Mouse (Mus musculus): ENCODE results near the gene E2f7. TPM values are rescaled to one million over a fixed set of nuclear protein-coding genes. Genes with fewer than 3 reads are reported as not detected.
"Not testable (repeated sequence)": the region's sequence is repeated elsewhere in the genome, so short reads cannot be mapped to it uniquely, and the experiment has no call there.

Gene E2f7
- polyA plus RNA-seq, 1 experiment from 2014 or later = 12.0 TPM

DNA sequence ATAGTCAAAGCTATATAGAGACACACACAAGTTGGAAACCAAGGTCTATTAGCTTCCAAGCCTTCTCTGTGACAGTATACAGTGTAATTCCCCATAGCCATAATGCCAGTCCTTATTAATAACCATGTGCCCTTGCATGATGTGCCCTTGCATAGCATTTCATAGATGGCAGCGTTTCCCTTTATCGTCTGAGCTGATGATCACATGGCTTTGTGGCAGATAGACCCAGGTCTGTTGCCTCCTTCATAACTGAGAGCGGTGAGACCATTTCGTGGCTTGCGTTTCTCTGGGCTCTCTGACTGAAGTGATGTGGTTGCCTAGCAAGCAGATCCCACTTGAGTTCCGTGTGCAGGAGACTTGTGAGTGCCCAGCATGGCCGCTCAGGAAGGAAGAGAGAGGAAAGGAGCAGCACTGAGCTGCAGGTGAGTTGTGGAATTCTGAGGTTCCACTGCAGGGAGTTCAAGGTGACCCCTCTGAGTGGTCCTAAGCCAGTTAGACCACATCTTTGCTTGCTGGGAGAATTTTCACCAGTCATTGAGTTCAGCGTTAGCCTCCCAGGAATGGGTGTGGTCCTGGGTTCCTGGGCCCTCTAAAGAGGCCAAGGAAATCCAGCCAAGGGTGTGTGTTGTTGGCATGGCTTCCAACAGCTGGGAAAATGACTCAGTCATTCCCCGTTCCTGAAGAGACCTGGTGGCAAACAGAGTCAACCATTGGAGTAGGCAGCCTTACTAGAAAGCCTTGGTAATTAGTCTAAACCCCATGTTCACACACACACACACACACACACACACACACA is 4.5 kb downstream of the E2f7 start:
- WGBS (ENCODE audit: insufficient replicate concordance) = 85% methylated on average over 9 of the region's 9 CpGs
- Histone ChIP-seq H3K4me3 (no peak overlapping the region), H3K4me1 (peaks cover 17% of the 10 kb centered on the region), H3K36me3 (peaks cover 78% of the 10 kb centered on the region), H3K4me2 (no peak overlapping the region), H3K9me3 (replicated peaks) (no peaks in the 10 kb centered on the region), H3K27me3 (replicated peaks) (no peaks in the 10 kb centered on the region), H3K27ac (no peak overlapping the region), H3K9ac (no peak overlapping the region)
- ATAC-seq = no peak

DNA sequence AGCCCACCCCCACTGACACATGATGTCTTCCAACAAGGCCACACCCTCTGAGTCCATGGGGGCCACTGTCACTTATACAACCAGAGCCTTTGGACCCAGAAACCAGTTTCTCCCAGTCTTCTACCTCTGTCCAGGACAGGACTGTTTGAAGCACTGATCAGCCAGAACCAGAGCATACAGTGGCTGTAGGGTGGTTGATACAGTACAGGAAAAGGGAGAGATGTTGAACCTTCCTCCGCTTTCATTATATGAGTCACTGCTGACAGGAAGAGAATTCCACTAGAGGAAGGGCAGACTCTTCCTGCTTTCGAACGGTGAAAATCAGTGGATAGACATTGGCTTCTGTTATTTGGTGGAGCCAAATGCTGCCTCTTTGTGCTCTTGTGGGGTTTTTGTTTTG is 7.6 kb downstream of the E2f7 start:
- H3K9me3 ChIP-seq (replicated peaks) = 0 out of 2 replicates have a peak, but pooled peaks cover 5% of the 10 kb centered on the region
- H3K27ac ChIP-seq = no peak overlapping the region
- H3K36me3 ChIP-seq = peaks cover 99% of the 10 kb centered on the region
- no peaks in the 10 kb centered on the region for H3K4me1 ChIP-seq
- no peak for ATAC-seq
- no peak overlapping the region for H3K9ac ChIP-seq
- 80% methylated on average over 3 of the region's 3 CpGs for WGBS (ENCODE audit: insufficient replicate concordance)
- no peak overlapping the region for H3K4me2 ChIP-seq
- no peaks in the 10 kb centered on the region for H3K27me3 ChIP-seq (replicated peaks)
- no peak overlapping the region for H3K4me3 ChIP-seq

DNA sequence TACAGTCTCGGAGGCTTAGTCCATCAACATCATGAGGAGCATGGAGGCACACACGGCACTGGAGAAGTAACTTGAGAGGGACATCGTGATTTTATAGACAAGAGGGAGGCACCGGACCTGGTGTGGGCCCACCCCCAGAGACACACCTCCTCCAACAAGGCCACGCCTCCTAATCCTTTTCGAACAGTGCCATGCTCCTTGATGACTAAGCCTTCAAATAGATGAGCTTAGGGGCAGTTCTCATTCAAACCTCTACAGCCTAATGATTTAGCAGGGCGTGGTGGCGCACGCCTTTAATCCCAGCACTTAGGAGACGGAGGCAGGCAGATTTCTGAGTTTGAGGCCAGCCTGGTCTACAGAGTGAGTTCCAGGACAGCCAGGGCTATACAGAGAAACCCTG is 10.3 kb downstream of the E2f7 start:
- H3K4me1 ChIP-seq = no peaks in the 10 kb centered on the region
- no peak for ATAC-seq
- H3K4me2 ChIP-seq = no peak overlapping the region
- H3K36me3 ChIP-seq = peaks cover 94% of the 10 kb centered on the region
- H3K9ac ChIP-seq = no peak overlapping the region
- H3K9me3 ChIP-seq (replicated peaks) = 0 out of 2 replicates have a peak, but pooled peaks cover 5% of the 10 kb centered on the region
- no peaks in the 10 kb centered on the region for H3K27me3 ChIP-seq (replicated peaks)
- no peak overlapping the region for H3K27ac ChIP-seq
- WGBS (ENCODE audit: insufficient replicate concordance) = 91% methylated on average over 10 of the region's 10 CpGs
- H3K4me3 ChIP-seq = no peak overlapping the region

DNA sequence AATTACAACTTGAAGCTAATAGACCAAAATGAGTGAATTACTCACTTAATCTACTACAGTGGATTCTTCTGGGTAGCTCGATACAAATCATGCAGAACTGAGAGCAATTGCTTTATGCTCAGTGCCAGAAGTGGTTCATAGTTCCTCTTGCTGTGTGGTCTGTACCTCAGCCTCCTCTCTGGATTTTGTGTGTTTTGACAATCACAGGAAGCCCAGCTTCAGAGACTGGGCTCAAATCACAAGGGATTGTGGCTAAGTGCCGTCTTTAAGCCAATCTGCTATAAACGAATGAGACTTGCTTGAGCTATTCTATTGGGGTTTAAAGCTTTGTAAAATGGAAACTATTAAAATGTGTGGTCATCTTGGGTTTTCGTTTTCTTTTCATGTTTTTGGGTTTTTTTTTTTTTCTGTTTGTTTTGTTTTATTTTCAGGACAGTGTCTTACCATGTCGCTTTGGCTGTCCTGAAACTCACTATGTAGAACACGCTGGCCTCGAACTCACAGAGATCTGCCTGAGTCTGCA is 11.1 kb downstream of the E2f7 start:
- Histone ChIP-seq H3K27ac (no peak overlapping the region), H3K4me2 (no peak overlapping the region), H3K27me3 (replicated peaks) (no peaks in the 10 kb centered on the region), H3K9me3 (replicated peaks) (0 out of 2 replicates have a peak, but pooled peaks cover 5% of the 10 kb centered on the region), H3K36me3 (peaks cover 94% of the 10 kb centered on the region), H3K4me3 (no peak overlapping the region), H3K4me1 (no peaks in the 10 kb centered on the region), H3K9ac (no peak overlapping the region)
- ATAC-seq = no peak
- 90% methylated on average over 7 of the region's 7 CpGs for WGBS (ENCODE audit: insufficient replicate concordance)

DNA sequence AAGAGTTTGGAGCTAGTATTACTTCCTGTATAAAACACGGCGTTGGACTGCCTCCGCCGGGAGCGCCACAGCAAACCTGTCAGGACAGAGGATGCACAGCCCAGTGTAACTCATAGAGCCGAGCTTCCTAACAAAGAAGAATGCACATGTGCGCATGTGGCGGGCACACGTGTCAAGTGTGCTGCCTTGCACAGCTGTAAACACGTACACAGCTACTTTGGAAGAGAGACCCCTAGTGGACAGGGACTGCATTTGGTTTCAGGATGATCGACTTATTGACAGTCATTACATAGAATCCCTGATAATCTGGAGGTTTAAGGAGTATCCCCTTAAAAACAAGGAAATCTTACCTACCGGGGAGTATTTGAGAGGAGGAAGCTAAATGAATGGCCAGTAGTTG is 15.3 kb downstream of the E2f7 start:
- H3K9me3 ChIP-seq (replicated peaks); H3K27me3 ChIP-seq (replicated peaks); H3K4me2 ChIP-seq; H3K4me1 ChIP-seq; H3K4me3 ChIP-seq; H3K9ac ChIP-seq; ATAC-seq; H3K27ac ChIP-seq: not testable (repeated sequence)
- 74% methylated on average over 7 of the region's 12 CpGs for WGBS (ENCODE audit: insufficient replicate concordance)
- H3K36me3 ChIP-seq = peaks cover 94% of the 10 kb centered on the region

DNA sequence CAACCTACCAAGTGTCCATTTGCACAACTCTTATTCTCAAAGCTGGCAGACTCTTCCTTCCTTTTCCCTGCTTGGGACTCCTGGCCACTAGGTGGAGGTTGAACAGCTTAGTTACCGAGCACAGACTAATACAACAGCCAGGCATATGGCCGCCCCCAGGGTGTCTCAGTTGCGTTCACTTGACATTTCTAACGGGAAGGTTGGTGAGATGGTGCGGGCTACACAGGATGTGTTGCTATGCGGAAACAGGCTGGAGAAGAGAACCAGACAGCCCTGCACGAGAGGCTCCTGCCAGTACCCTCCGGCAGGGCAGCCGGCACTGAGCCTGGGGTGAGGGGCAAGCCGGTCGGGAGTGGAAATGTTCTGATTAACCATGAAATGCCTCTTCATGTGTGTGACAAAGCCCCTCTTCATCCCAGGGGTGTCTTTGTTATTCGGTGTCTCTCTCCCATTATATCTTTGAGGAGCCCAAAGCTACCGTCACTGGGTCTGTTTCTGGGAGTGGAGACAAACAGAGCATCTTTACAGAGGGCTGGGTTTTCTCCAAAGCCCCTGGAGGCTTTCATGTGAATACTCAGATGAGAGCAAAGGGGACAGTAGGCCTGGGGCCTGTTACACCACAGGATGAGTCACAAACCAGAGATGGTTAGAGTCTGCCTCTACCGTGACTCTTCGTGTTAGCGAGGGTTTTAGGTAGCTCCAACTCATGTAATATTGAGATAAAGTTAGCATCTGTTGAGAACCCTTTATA is 17.1 kb downstream of the E2f7 start:
- no peaks in the 10 kb centered on the region for H3K4me1 ChIP-seq
- WGBS (ENCODE audit: insufficient replicate concordance) = 89% methylated on average over 16 of the region's 16 CpGs
- H3K27me3 ChIP-seq (replicated peaks) = no peaks in the 10 kb centered on the region
- peaks cover 94% of the 10 kb centered on the region for H3K36me3 ChIP-seq
- no peak overlapping the region for H3K4me2 ChIP-seq
- H3K9ac ChIP-seq = no peak overlapping the region
- no peaks in the 10 kb centered on the region for H3K9me3 ChIP-seq (replicated peaks)
- H3K27ac ChIP-seq = no peak overlapping the region
- no peak overlapping the region for H3K4me3 ChIP-seq
- no peak for ATAC-seq

DNA sequence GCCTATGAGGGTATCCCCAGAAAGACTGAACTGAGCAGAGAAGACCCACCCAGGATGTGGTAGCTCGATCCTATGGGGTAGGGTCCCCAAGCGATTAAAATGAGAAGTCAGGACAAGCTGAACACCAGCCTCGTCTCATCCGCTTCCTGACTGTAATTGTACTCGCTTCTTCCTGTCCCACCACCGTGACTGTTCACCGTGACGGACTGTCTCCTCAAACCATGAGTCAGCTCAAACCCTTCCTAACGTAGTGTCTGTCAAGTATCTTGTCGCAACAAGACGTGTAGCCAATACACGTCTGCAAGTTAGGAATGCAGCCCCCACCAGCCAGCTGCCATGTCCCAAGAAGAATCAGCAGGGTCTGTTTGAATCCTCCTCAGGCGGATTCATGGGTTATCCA is 18.2 kb downstream of the E2f7 start:
- no peak overlapping the region for H3K4me2 ChIP-seq
- peaks cover 98% of the 10 kb centered on the region for H3K36me3 ChIP-seq
- no peaks in the 10 kb centered on the region for H3K4me1 ChIP-seq
- H3K4me3 ChIP-seq = no peak overlapping the region
- 87% methylated on average over 13 of the region's 13 CpGs for WGBS (ENCODE audit: insufficient replicate concordance)
- H3K9ac ChIP-seq = no peak overlapping the region
- H3K9me3 ChIP-seq (replicated peaks) = no peaks in the 10 kb centered on the region
- no peak for ATAC-seq
- H3K27me3 ChIP-seq (replicated peaks) = no peaks in the 10 kb centered on the region
- H3K27ac ChIP-seq = no peak overlapping the region

DNA sequence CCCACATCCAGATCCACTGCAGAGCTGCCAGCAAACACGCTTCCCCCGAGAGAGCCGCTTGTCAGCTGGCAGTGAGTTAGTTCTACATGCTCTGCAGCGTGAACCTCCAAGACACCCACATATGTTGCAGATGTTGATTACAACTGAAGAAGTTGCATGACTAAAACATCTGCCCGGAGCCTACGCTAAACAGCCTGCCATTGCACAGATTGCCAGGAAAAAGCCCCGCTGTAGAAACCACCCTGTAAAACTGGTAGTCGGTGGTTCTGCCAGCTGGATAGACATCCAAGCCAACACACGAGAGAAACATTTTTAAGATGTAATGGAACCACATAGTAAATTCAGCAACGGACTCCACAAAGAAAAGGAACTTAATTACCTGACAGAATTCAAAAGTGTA is 24.3 kb downstream of the E2f7 start:
- Histone ChIP-seq H3K4me2 (no peak overlapping the region), H3K27ac (no peak overlapping the region), H3K4me1 (no peaks in the 10 kb centered on the region), H3K27me3 (replicated peaks) (no peaks in the 10 kb centered on the region), H3K9me3 (replicated peaks) (no peaks in the 10 kb centered on the region), H3K9ac (no peak overlapping the region), H3K36me3 (peaks cover 97% of the 10 kb centered on the region), H3K4me3 (no peak overlapping the region)
- no peak for ATAC-seq
- 90% methylated on average over 10 of the region's 10 CpGs for WGBS (ENCODE audit: insufficient replicate concordance)

DNA sequence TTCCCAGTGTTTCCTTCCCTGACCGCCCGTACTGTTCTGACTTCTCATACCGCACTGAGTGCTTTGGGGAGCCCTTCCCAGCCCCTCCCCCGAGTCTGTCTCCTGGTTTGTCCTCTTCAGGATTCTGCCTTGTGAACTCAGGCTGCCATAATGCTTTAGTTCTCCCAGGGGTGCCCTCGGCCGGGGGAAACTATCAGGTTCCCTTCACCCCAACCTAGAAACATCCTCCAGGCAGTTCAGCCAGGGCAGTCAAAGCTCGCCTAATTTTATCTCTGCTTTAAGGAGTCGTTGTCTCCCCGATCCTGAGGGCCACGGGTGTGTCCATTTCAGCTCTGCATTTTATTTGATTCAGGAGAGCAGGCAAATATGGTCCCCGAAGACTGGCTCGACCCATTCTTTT is 28.0 kb downstream of the E2f7 start:
- no peak overlapping the region for H3K4me2 ChIP-seq
- H3K4me3 ChIP-seq = no peak overlapping the region

DNA sequence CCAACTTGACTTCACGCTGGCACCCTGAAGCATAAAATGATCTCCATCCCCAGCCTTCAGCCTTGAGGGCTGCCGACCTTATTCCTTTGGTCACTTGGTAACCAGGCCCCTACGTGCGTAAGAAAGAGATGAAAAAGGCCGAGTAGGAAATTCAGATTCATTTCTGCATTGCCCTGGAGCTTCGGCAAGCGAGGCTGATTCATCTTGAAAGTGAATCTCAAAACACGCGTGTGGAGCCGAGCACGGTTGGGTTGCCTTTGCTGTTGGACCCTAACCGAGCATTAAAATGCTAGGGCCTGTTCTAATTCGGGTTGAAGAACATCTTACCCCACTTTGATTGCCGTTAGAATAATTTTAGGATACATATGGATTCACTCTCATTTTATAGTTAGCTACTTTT is 28.6 kb downstream of the E2f7 start:
- peaks cover 93% of the 10 kb centered on the region for H3K36me3 ChIP-seq
- ATAC-seq = no peak
- H3K27ac ChIP-seq = no peak overlapping the region

More for the DNA sequence above, 28.0 kb downstream of the E2f7 start:
- H3K9ac ChIP-seq = no peak overlapping the region
- no peaks in the 10 kb centered on the region for H3K27me3 ChIP-seq (replicated peaks)
- WGBS (ENCODE audit: insufficient replicate concordance) = 82% methylated on average over 12 of the region's 12 CpGs
- no peak overlapping the region for H3K27ac ChIP-seq
- H3K4me1 ChIP-seq = no peaks in the 10 kb centered on the region
- H3K9me3 ChIP-seq (replicated peaks) = no peaks in the 10 kb centered on the region
- H3K36me3 ChIP-seq = peaks cover 93% of the 10 kb centered on the region
- ATAC-seq = no peak

DNA sequence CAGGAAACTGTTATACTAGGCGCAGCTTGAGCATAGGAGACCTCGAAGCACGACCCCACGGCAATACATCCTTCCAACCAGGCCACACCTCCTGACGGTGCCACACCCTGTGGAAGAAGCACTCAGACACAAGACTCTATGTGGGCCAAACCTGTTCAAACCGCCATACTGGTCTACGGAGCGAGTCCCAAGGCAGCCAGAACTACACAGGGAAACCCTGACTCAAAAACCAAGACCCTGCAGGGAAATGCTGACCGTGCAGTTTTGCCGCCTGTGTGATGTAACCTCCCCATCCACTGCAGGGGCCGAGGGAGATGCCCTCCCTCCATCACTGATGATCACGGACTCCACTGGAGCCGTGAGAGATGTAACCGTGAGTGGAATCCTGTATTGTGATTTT is 36.5 kb downstream of the E2f7 start:
- no peak for ATAC-seq
- WGBS (ENCODE audit: insufficient replicate concordance) = 91% methylated on average over 14 of the region's 14 CpGs
- no peak overlapping the region for H3K4me2 ChIP-seq
- H3K4me1 ChIP-seq = peaks cover 2% of the 10 kb centered on the region
- H3K36me3 ChIP-seq = peaks cover 87% of the 10 kb centered on the region
- no peaks in the 10 kb centered on the region for H3K9me3 ChIP-seq (replicated peaks)
- no peak overlapping the region for H3K27ac ChIP-seq
- H3K4me3 ChIP-seq = no peak overlapping the region
- no peak overlapping the region for H3K9ac ChIP-seq
- H3K27me3 ChIP-seq (replicated peaks) = no peaks in the 10 kb centered on the region

More for the DNA sequence above, 28.6 kb downstream of the E2f7 start:
- Histone ChIP-seq H3K9me3 (replicated peaks) (no peaks in the 10 kb centered on the region), H3K9ac (no peak overlapping the region), H3K4me2 (no peak overlapping the region), H3K4me3 (no peak overlapping the region), H3K4me1 (no peaks in the 10 kb centered on the region), H3K27me3 (replicated peaks) (no peaks in the 10 kb centered on the region)
- 93% methylated on average over 14 of the region's 14 CpGs for WGBS (ENCODE audit: insufficient replicate concordance)

DNA sequence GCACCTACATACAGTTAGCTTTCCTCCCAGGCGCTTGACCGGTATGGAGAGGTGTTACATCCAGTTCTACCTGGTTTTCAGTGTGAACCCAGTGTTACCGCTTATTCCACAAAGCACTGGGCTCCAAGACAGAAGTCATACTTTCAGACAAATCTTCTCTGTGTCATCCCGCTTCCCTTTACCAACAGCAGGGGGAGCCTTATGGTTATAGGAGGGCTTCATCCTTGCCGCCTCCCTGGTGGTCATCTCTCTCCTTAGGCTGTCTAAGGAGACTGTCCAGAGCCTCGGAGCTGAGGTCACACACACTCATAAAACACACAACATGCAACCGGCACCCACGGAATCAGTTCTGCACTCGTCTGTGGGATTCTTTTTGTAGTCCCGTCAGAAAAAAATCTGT is 37.4 kb downstream of the E2f7 start:
- no peak overlapping the region for H3K4me3 ChIP-seq
- H3K36me3 ChIP-seq = peaks cover 79% of the 10 kb centered on the region
- 81% methylated on average over 10 of the region's 10 CpGs for WGBS (ENCODE audit: insufficient replicate concordance)
- no peak overlapping the region for H3K27ac ChIP-seq
- H3K4me1 ChIP-seq = peaks cover 9% of the 10 kb centered on the region
- H3K27me3 ChIP-seq (replicated peaks) = no peaks in the 10 kb centered on the region
- H3K4me2 ChIP-seq = no peak overlapping the region
- no peak for ATAC-seq
- H3K9ac ChIP-seq = no peak overlapping the region
- no peaks in the 10 kb centered on the region for H3K9me3 ChIP-seq (replicated peaks)

Data from liver, embryonic 12.5 days (tissue).